8 mouse cellular contexts compared by ENCODE assay signal in the genomic region with DNA sequence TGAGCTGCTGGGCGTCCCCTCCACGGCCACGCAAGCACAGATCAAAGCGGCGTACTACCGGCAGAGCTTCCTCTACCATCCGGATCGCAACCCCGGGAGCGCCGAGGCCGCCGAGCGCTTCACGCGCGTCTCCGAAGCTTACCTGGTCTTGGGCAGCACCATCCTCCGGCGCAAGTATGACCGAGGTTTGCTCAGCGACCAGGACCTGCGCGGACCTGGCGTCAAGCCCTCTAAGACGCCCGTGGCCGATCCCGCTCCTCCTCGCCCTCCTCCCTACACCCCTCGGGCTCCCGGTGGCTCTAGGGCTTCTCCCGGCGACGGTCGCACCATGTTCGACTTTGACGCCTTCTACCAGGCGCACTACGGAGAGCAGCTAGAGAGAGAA. TPM values are rescaled to one million over a fixed set of nuclear protein-coding genes. Genes with fewer than 3 reads are reported as not detected.
A peak's percentile ranks its signal among the peaks of the same experiment; 100 is the strongest.
DNase-seq lines count a peak whose midpoint lies in the region; ATAC-seq and TF ChIP-seq lines count a peak whose summit lies in the region.

No protein-coding gene starts in this region.

- DNase-seq in layer of hippocampus, adult 2 months (ENCODE audit: low spot score in 2 of 2): no peak
- no peak for DNase-seq in layer of hippocampus, adult 18-20 months (ENCODE audit: low spot score in 2 of 2)
- no peak for DNase-seq in frontal cortex, postnatal 10 days (ENCODE audit: low spot score in 2 of 2)
- no peak for DNase-seq in urinary bladder, postnatal 14 days (ENCODE audit: low spot score)
- DNase-seq in natural killer cell, adult 2 months (ENCODE audit: low spot score in 2 of 2): no peak

- no peaks in the 10 kb centered on the region for H3K27me3 ChIP-seq in hindbrain, embryonic 15.5 days
- no peaks in the 10 kb centered on the region for H3K27me3 ChIP-seq in midbrain, embryonic 13.5 days

- TF ChIP-seq POLR2A in cortical plate, adult 2 months (IDR thresholded peaks at IDR 0.05; ENCODE audit: extremely low read depth, insufficient read depth, low read length): no peak

- WGBS in hindbrain, embryonic 15.5 days: under 1% methylated on average over 40 of the region's 40 CpGs
- under 1% methylated on average over 40 of the region's 40 CpGs for WGBS in midbrain, embryonic 13.5 days

- peaks cover 6% of the 10 kb centered on the region for H3K4me1 ChIP-seq in cortical plate, adult 2 months (ENCODE audit: control insufficient read depth, insufficient read depth, low read length)
- peaks cover 25% of the 10 kb centered on the region for H3K4me1 ChIP-seq in hindbrain, embryonic 15.5 days (replicated peaks)
- H3K4me1 ChIP-seq in midbrain, embryonic 13.5 days (replicated peaks): peaks cover 28% of the 10 kb centered on the region

- peak overlapping the region; percentile 88 for H3K27ac ChIP-seq in layer of hippocampus, adult 2 months
- peak overlapping the region; percentile 81 for H3K27ac ChIP-seq in cortical plate, adult 2 months (ENCODE audit: insufficient read depth, low read length)
- H3K27ac ChIP-seq in hindbrain, embryonic 15.5 days (replicated peaks): peak overlapping the region; percentile 73
- peak overlapping the region; percentile 76 for H3K27ac ChIP-seq in midbrain, embryonic 13.5 days

- peak; percentile 65 for ATAC-seq in hindbrain, embryonic 15.5 days (ENCODE audit: low FRiP score, low read depth)
- peak; percentile 69 for ATAC-seq in midbrain, embryonic 13.5 days

- H3K4me3 ChIP-seq in layer of hippocampus, adult 2 months: peak overlapping the region; percentile 99
- peak overlapping the region; percentile 97 for H3K4me3 ChIP-seq in cortical plate, adult 2 months (ENCODE audit: insufficient read depth, low read length)
- H3K4me3 ChIP-seq in hindbrain, embryonic 15.5 days: peak overlapping the region; percentile 99
- H3K4me3 ChIP-seq in midbrain, embryonic 13.5 days (replicated peaks): peak overlapping the region; percentile 96

- H3K9ac ChIP-seq in hindbrain, embryonic 15.5 days: peak overlapping the region; percentile 64
- peak overlapping the region; percentile 88 for H3K9ac ChIP-seq in midbrain, embryonic 13.5 days (replicated peaks)

- peak overlapping the region; percentile 95 for H3K4me2 ChIP-seq in hindbrain, embryonic 15.5 days
- peak overlapping the region; percentile 98 for H3K4me2 ChIP-seq in midbrain, embryonic 13.5 days (replicated peaks)

- no peak for TF ChIP-seq CTCF in layer of hippocampus, adult 2 months (conservative IDR thresholded peaks at IDR 0.05)
- TF ChIP-seq CTCF in cortical plate, adult 2 months (IDR thresholded peaks at IDR 0.05; ENCODE audit: extremely low read depth, insufficient read depth, low read length): no peak

- no peaks in the 10 kb centered on the region for H3K9me3 ChIP-seq in hindbrain, embryonic 15.5 days
- no peaks in the 10 kb centered on the region for H3K9me3 ChIP-seq in midbrain, embryonic 13.5 days

- H3K36me3 ChIP-seq in hindbrain, embryonic 15.5 days: peaks cover 30% of the 10 kb centered on the region
- H3K36me3 ChIP-seq in midbrain, embryonic 13.5 days: peaks cover 41% of the 10 kb centered on the region

RNA-seq across cellular contexts. Expression of gene Dnajc30, which starts 0.4 kb away (rescaled TPM):
- 10 to 100 TPM; 39.1 to 43.1 TPM for total RNA-seq in layer of hippocampus, adult 2 months (2021)
- total RNA-seq in layer of hippocampus, adult 18-20 months (2021): 10 to 100 TPM; 40.1 to 43.4 TPM
- polyA plus RNA-seq in cortical plate, adult 2 months (2012; rRNA removed): 58.3 and 58.4 TPM in 2 replicates
- 41.1 and 42.9 TPM in 2 replicates for polyA plus RNA-seq in hindbrain, embryonic 15.5 days (2015; fragmentation: Nextera tagmentation; extraction: Ambion mirVana)
- polyA plus RNA-seq in midbrain, embryonic 13.5 days (2015; fragmentation: Nextera tagmentation; extraction: Ambion mirVana): 40.4 and 41.3 TPM in 2 replicates

RNA-seq across cellular contexts. Expression of gene Bud23, which starts 0.4 kb away (rescaled TPM):
- 10 to 100 TPM; 49.9 to 53.4 TPM for total RNA-seq in layer of hippocampus, adult 2 months (2021)
- 10 to 100 TPM; 49.0 to 57.9 TPM for total RNA-seq in layer of hippocampus, adult 18-20 months (2021)
- 66.6 and 82.3 TPM in 2 replicates for polyA plus RNA-seq in cortical plate, adult 2 months (2012; rRNA removed)
- 76.3 and 80.3 TPM in 2 replicates for polyA plus RNA-seq in hindbrain, embryonic 15.5 days (2015; fragmentation: Nextera tagmentation; extraction: Ambion mirVana)
- polyA plus RNA-seq in midbrain, embryonic 13.5 days (2015; fragmentation: Nextera tagmentation; extraction: Ambion mirVana): 89.8 and 103 TPM in 2 replicates

RNA-seq across cellular contexts. Expression of gene Vps37d, which starts 13.7 kb away (rescaled TPM):
- 10 to 100 TPM; 29.4 to 30.3 TPM for total RNA-seq in layer of hippocampus, adult 2 months (2021)
- 10 to 100 TPM; 33.3 to 35.3 TPM for total RNA-seq in layer of hippocampus, adult 18-20 months (2021)
- 26.6 and 29.4 TPM in 2 replicates for polyA plus RNA-seq in cortical plate, adult 2 months (2012; rRNA removed)
- 37.3 and 43.0 TPM in 2 replicates for polyA plus RNA-seq in hindbrain, embryonic 15.5 days (2015; fragmentation: Nextera tagmentation; extraction: Ambion mirVana)
- 24.0 and 32.1 TPM in 2 replicates for polyA plus RNA-seq in midbrain, embryonic 13.5 days (2015; fragmentation: Nextera tagmentation; extraction: Ambion mirVana)

RNA-seq across cellular contexts. Expression of gene Mlxipl, which starts 25.3 kb away (rescaled TPM):
- total RNA-seq in layer of hippocampus, adult 2 months (2021): 1 to 10 TPM; 6.2 to 6.7 TPM
- 1 to 10 TPM; 4.7 to 4.9 TPM for total RNA-seq in layer of hippocampus, adult 18-20 months (2021)
- 4.2 and 5.0 TPM in 2 replicates for polyA plus RNA-seq in cortical plate, adult 2 months (2012; rRNA removed)
- 0.97 and 1.6 TPM in 2 replicates for polyA plus RNA-seq in hindbrain, embryonic 15.5 days (2015; fragmentation: Nextera tagmentation; extraction: Ambion mirVana)
- 1.2 and 1.6 TPM in 2 replicates for polyA plus RNA-seq in midbrain, embryonic 13.5 days (2015; fragmentation: Nextera tagmentation; extraction: Ambion mirVana)

RNA-seq across cellular contexts. Expression of gene Stx1a, which starts 41.1 kb away (rescaled TPM):
- total RNA-seq in layer of hippocampus, adult 2 months (2021): 10 to 100 TPM; 92.3 to 97.6 TPM
- 10 to 100 TPM; 91.5 to 97.8 TPM for total RNA-seq in layer of hippocampus, adult 18-20 months (2021)
- 545 and 568 TPM in 2 replicates for polyA plus RNA-seq in cortical plate, adult 2 months (2012; rRNA removed)
- polyA plus RNA-seq in hindbrain, embryonic 15.5 days (2015; fragmentation: Nextera tagmentation; extraction: Ambion mirVana): 127 and 145 TPM in 2 replicates
- polyA plus RNA-seq in midbrain, embryonic 13.5 days (2015; fragmentation: Nextera tagmentation; extraction: Ambion mirVana): 63.4 and 69.7 TPM in 2 replicates
